Mouse (Mus musculus) embryo, embryonic 10 days (tissue): ENCODE results near the gene Gstm2.

Source experiments
- DNase-seq: peaks from one replicate; pipeline ENCODE4 v3.0.0-alpha.2; 2015; ENCODE audit warnings: low spot score

Gstm2 gene

GRCm38 (mm10) chr3:107941261-107941660 lies 45.0 kb downstream of the Gstm2 start:
- no peak for DNase-seq

GRCm38 (mm10) chr3:107940524-107940923 lies 45.7 kb downstream of the Gstm2 start:
- DNase-seq, result no peak

GRCm38 (mm10) chr3:107939830-107940229 lies 46.4 kb downstream of the Gstm2 start:
- DNase-seq, result no peak

DNA sequence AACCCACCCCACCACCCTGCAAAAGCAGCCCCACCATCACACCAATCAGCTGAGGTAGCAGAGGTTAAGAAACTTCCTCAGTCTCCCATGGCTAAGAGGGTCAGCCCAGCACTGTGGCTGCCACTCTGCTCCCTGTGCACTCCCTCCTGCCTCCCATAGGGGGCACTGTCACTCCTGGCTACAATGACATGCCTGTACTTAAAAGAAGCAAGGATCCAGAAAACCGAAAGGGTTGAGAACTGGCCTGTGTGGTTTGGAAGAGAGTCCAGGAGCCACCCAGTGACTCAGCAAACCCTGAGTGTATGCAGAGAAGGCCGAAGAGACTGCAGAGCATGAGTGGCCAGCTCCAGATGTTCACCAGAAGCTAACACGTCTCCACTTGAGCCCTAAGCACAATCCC lies 46.9 kb downstream of the Gstm2 start:
- DNase-seq, result peak; percentile 79

- no peak for DNase-seq
Measured at GRCm38 (mm10) chr3:107935888-107936287, 50.4 kb downstream of the Gstm2 start.

DNA sequence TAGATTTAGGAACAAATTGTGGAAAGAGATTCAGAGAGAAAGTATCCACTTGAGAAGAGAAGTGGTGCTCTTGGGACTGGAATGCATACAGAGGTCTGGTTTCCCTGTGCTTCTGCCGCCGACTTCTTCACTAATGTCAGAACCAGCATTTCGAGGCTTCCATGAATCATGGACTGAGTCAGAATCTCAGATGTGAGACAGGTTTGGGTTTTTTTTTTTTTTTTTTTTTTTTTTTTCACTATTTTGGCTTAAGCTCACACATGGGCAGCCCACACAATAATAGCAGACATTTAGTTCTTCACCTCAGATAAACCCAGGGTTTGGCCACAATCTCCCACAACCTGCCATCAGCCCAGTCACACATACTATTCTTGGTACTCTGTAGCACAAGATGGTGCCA lies 51.0 kb downstream of the Gstm2 start:
- DNase-seq, result no peak

DNA sequence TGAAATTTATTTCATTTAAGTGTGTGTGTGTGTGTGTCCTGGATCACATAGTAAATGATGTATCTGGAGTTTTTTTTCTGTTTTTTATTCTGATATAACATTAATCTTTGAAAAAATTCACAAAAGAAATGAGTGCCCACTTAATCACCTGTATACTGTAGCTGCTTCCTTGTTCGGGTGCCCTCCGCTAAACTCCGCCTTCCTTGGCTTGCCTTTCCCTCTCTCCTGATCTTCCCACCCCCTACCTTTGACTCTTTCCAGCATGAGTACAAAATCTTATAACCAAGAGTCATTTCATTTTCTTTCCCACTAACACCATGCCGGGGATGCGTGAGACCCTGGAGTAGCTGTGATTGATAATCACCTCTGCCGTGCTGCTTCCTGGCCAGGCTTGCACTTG lies 54.1 kb downstream of the Gstm2 start:
- no peak for DNase-seq
